Mouse (Mus musculus): ENCODE measurements around the gene Gm4788. TPM values are rescaled to one million over a fixed set of nuclear protein-coding genes. Genes with fewer than 3 reads are reported as not detected.
"Not testable (repeated sequence)": the region's sequence is repeated elsewhere in the genome, so short reads cannot be mapped to it uniquely, and the experiment has no call there.

Gm4788 gene
- polyA plus RNA-seq (2017; shearing (Covaris generic)) = not detected

- no peak for ATAC-seq
These were observed at the start of gene Gm4788 for GRCm38 (mm10) chr1:139781143-139781542. TSS of gene Gm4788 (minus strand) at chr1:139781243.

- no peak for ATAC-seq
These were observed 27.6 kb upstream of the Gm4788 start for GRCm38 (mm10) chr1:139808594-139808993.

GRCm38 (mm10) chr1:139769913-139770312 is 11.1 kb downstream of the Gm4788 start:
- ATAC-seq = not testable (repeated sequence)

- not testable (repeated sequence) for ATAC-seq
These were observed 64.4 kb downstream of the Gm4788 start for GRCm38 (mm10) chr1:139716681-139717080.

GRCm38 (mm10) chr1:139716249-139716648 is 64.8 kb downstream of the Gm4788 start:
- ATAC-seq = not testable (repeated sequence)

- ATAC-seq = not testable (repeated sequence)
These were observed 131.1 kb downstream of the Gm4788 start for GRCm38 (mm10) chr1:139649921-139650320.

Other genes starting within 250 kb of the Gm4788 start
- not detected for gene Cfhr1, start 221.0 kb downstream of the Gm4788 start, polyA plus RNA-seq (2017; shearing (Covaris generic))
- not detected for gene Cfhr2, start 77.5 kb upstream of the Gm4788 start, polyA plus RNA-seq (2017; shearing (Covaris generic))